In genomic region chr3:143914341-143915217, GRCm38 (mm10) we compare ENCODE assay signal across 8 mouse cellular contexts.
DNase-seq lines count a peak whose midpoint lies in the region; ATAC-seq and TF ChIP-seq lines count a peak whose summit lies in the region.

No protein-coding gene starts in this region.

- H3K27me3 ChIP-seq in intestine, postnatal 0 days (replicated peaks; ENCODE audit: control insufficient read depth, insufficient read depth, low read length): no peaks in the 10 kb centered on the region

- no peak for TF ChIP-seq POLR2A in lung, adult 2 months (IDR thresholded peaks at IDR 0.05; ENCODE audit: borderline replicate concordance, extremely low read depth, low read depth, low read length)

- ATAC-seq in intestine, postnatal 0 days: peak; percentile 68
- no peak for ATAC-seq in activated CD4-positive, CD25-positive, alpha-beta regulatory T cell, adult 4 months

- peak; percentile 2 for DNase-seq in lung, postnatal 10 days
- no peak for DNase-seq in lung, adult 2 months
- peak; percentile 13 for DNase-seq in fat pad, adult 2 months (ENCODE audit: extremely low read depth, low read depth, low spot score)
- DNase-seq in thymus, adult 18-20 months: peak; percentile 21 to 63
- no peak for DNase-seq in right cerebral cortex, postnatal 10 days (ENCODE audit: low spot score in 2 of 2)
- no peak for DNase-seq in layer of hippocampus, adult 11-12 months (ENCODE audit: low spot score)

- H3K4me1 ChIP-seq in lung, adult 2 months (ENCODE audit: control insufficient read depth, insufficient read depth, low read length): no peaks in the 10 kb centered on the region
- H3K4me1 ChIP-seq in intestine, postnatal 0 days (replicated peaks; ENCODE audit: control insufficient read depth, insufficient read depth, low read length): 0 out of 2 replicates have a peak, but pooled peaks cover 7% of the 10 kb centered on the region

- H3K27ac ChIP-seq in intestine, postnatal 0 days (ENCODE audit: low read depth, low read length): no peak overlapping the region

- no peak overlapping the region for H3K4me3 ChIP-seq in lung, adult 2 months (replicated peaks; ENCODE audit: extremely low read depth, low read depth, low read length)
- H3K4me3 ChIP-seq in intestine, postnatal 0 days (ENCODE audit: low read depth, low read length): no peak overlapping the region

- H3K36me3 ChIP-seq in intestine, postnatal 0 days (ENCODE audit: control insufficient read depth, insufficient read depth): no peaks in the 10 kb centered on the region

- WGBS in lung, adult 2 months: 43% methylated on average over 6 of the region's 6 CpGs
- WGBS in intestine, postnatal 0 days: 43% methylated on average over 6 of the region's 6 CpGs

- no peaks in the 10 kb centered on the region for H3K9me3 ChIP-seq in intestine, postnatal 0 days (ENCODE audit: control insufficient read depth)

- no peak overlapping the region for H3K9ac ChIP-seq in intestine, postnatal 0 days (ENCODE audit: low read depth, low read length)

- no peak for TF ChIP-seq CTCF in lung, adult 2 months (IDR thresholded peaks at IDR 0.05; ENCODE audit: insufficient read depth, low read length)
- no peak for TF ChIP-seq CTCF in intestine, postnatal 0 days (IDR thresholded peaks at IDR 0.05; ENCODE audit: low read depth)

- H3K4me2 ChIP-seq in intestine, postnatal 0 days (replicated peaks; ENCODE audit: low read depth): no peak overlapping the region

Comparison
In these comparisons a context has a peak if more than half of its experiments do, and no peak if none do; other contexts are left out.
1. DNase-seq: peak in lung, postnatal 10 days (single experiment), fat pad, adult 2 months (single experiment) and thymus, adult 18-20 months (2 of 2); none in lung, adult 2 months (single experiment), right cerebral cortex, postnatal 10 days (0 of 2) and layer of hippocampus, adult 11-12 months (single experiment).